In the genomic region with DNA sequence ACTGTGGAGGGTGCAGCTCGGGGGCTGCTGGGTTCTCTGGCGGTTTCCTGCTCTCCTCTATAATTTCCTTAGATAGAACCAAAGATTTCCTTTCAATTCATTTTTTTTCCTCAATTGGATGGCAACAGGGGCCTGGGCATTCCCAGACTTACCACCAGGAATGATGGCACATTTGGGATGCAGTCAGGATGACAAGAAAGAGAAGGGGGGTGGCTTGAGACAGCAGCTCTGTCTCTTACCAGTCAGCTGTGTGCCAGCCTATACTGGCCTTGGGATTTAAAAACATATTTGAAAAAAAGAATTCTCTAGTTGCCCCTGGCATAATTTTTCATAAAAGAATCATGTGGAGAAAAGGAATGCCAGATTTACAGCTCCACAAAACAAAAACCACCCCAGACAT, we compare ENCODE assay signal across 30 mouse cellular contexts.
DNase-seq lines count a peak whose midpoint lies in the region; ATAC-seq and TF ChIP-seq lines count a peak whose summit lies in the region.
"Had no signal": no experiment of that assay in that cellular context is flagged by ENCODE, and none has a peak within 500 bp of the region (broad histone marks: within the 10 kb centered on the region; RNA-seq: fewer than 3 reads in every experiment).

No protein-coding gene starts in this region.

- no peak for TF ChIP-seq EP300 in heart, adult 2 months (IDR thresholded peaks at IDR 0.05; ENCODE audit: insufficient read depth, low read depth, low read length)

- H3K79me2 ChIP-seq in heart, adult 2 months (replicated peaks; ENCODE audit: control insufficient read depth, insufficient read depth, low read length) = no peaks in the 10 kb centered on the region; the same call in 1 of the 2 replicates

- no peaks in the 10 kb centered on the region for H3K27me3 ChIP-seq in forebrain, embryonic 15.5 days
- no peaks in the 10 kb centered on the region for H3K27me3 ChIP-seq in forebrain, embryonic 11.5 days (ENCODE audit: control insufficient read depth, insufficient read depth, low read length)
- no peaks in the 10 kb centered on the region for H3K27me3 ChIP-seq in heart, adult 2 months (ENCODE audit: control insufficient read depth, insufficient read depth, low read length)
- H3K27me3 ChIP-seq: CH12.LX; embryonic facial prominence, embryonic 12.5 days; heart, embryonic 12.5 days; heart, embryonic 15.5 days; Patski had no signal

- no peak overlapping the region for H3K4me3 ChIP-seq in forebrain, embryonic 15.5 days
- no peak overlapping the region for H3K4me3 ChIP-seq in forebrain, embryonic 11.5 days (ENCODE audit: low read depth, low read length)
- no peak overlapping the region for H3K4me3 ChIP-seq in heart, adult 2 months
- H3K4me3 ChIP-seq in layer of hippocampus, adult 2 months = no peak overlapping the region
- H3K4me3 ChIP-seq: embryonic facial prominence, embryonic 12.5 days; erythroblast, embryonic 14.5 days; heart, embryonic 12.5 days; heart, embryonic 15.5 days had no signal

- no peak for ATAC-seq in forebrain, embryonic 15.5 days (replicated peaks)
- no peak for ATAC-seq in forebrain, embryonic 11.5 days (replicated peaks; ENCODE audit: low FRiP score)
- ATAC-seq: hindbrain, embryonic 16.5 days; inflammation-experienced regulatory T-cells, adult 6 months; intestine, embryonic 16.5 days; Patski had no signal

- 0 out of 2 replicates have a peak, but pooled peaks cover 4% of the 10 kb centered on the region for H3K36me3 ChIP-seq in forebrain, embryonic 15.5 days
- no peaks in the 10 kb centered on the region; the same call in 1 of the 2 replicates for H3K36me3 ChIP-seq in forebrain, embryonic 11.5 days (ENCODE audit: control insufficient read depth, insufficient read depth, low read length)
- H3K36me3 ChIP-seq in heart, adult 2 months (ENCODE audit: control insufficient read depth, insufficient read depth, low read length) = peaks cover 15% of the 10 kb centered on the region
- H3K36me3 ChIP-seq: G1E had no signal

- no peak for TF ChIP-seq CTCF in heart, adult 2 months (IDR thresholded peaks at IDR 0.05)
- TF ChIP-seq CTCF in layer of hippocampus, adult 2 months (conservative IDR thresholded peaks at IDR 0.05) = no peak

- no peak for TF ChIP-seq POLR2A in heart, adult 2 months (IDR thresholded peaks at IDR 0.05; ENCODE audit: insufficient read depth, low read depth, low read length)

- H3K9me3 ChIP-seq in forebrain, embryonic 15.5 days = no peaks in the 10 kb centered on the region
- H3K9me3 ChIP-seq in forebrain, embryonic 11.5 days (ENCODE audit: control insufficient read depth, low read length) = no peaks in the 10 kb centered on the region
- H3K9me3 ChIP-seq: embryonic facial prominence, embryonic 12.5 days; heart, embryonic 12.5 days; heart, embryonic 15.5 days had no signal

- WGBS in forebrain, embryonic 15.5 days = 71% methylated on average over 2 of the region's 2 CpGs
- WGBS in forebrain, embryonic 11.5 days = 88% methylated on average over 2 of the region's 2 CpGs
- 86% methylated on average over 2 of the region's 2 CpGs for WGBS in heart, adult 2 months

- H3K9ac ChIP-seq in forebrain, embryonic 15.5 days (replicated peaks) = no peak overlapping the region
- H3K9ac ChIP-seq in forebrain, embryonic 11.5 days (ENCODE audit: low read length) = no peak overlapping the region
- no peak overlapping the region for H3K9ac ChIP-seq in heart, adult 2 months (ENCODE audit: low read depth, low read length)
- H3K9ac ChIP-seq: embryonic facial prominence, embryonic 12.5 days; heart, embryonic 12.5 days; heart, embryonic 15.5 days had no signal

- peaks cover 30% of the 10 kb centered on the region for H3K4me1 ChIP-seq in forebrain, embryonic 15.5 days
- peaks cover 5% of the 10 kb centered on the region for H3K4me1 ChIP-seq in forebrain, embryonic 11.5 days (replicated peaks; ENCODE audit: control insufficient read depth, insufficient read depth, low read length)
- peaks cover 2% of the 10 kb centered on the region for H3K4me1 ChIP-seq in heart, adult 2 months (ENCODE audit: control insufficient read depth, insufficient read depth, low read length)
- H3K4me1 ChIP-seq: heart, embryonic 15.5 days had no signal

- no peak for DNase-seq in forebrain, embryonic 11.5 days (ENCODE audit: low spot score)
- DNase-seq in heart, adult 11 months = peak; percentile 42
- no peak for DNase-seq in heart, adult 2 months
- DNase-seq in layer of hippocampus, adult 2 months (ENCODE audit: low spot score in 2 of 2) = no peak
- no peak for DNase-seq in layer of hippocampus, adult 9-10 months (ENCODE audit: low spot score)
- DNase-seq in brain, adult 2 months (ENCODE audit: low read depth, low spot score) = peak; percentile 35
- no peak for DNase-seq in gastrocnemius, postnatal 25 days
- DNase-seq: adrenal gland, postnatal 10 days; adrenal gland, postnatal 36 days; B cell, adult 2 months; cerebellum, adult 11 months; cerebellum, adult 2 months; cerebellum, adult 9-11 months; cerebellum, postnatal 25 days; gastrocnemius, postnatal 36 days; heart, postnatal 10 days; heart, postnatal 36 days; kidney, adult 18-20 months; kidney, adult 9 months had no signal

- H3K4me2 ChIP-seq in forebrain, embryonic 15.5 days (replicated peaks) = no peak overlapping the region
- H3K4me2 ChIP-seq in forebrain, embryonic 11.5 days (ENCODE audit: low read depth, low read length, severe bottlenecking) = no peak overlapping the region
- H3K4me2 ChIP-seq: embryonic facial prominence, embryonic 12.5 days; heart, embryonic 12.5 days; heart, embryonic 15.5 days had no signal

- peak overlapping the region; percentile 60 for H3K27ac ChIP-seq in forebrain, embryonic 15.5 days (replicated peaks)
- no peak overlapping the region for H3K27ac ChIP-seq in forebrain, embryonic 11.5 days (ENCODE audit: low read depth, low read length)
- no peak overlapping the region for H3K27ac ChIP-seq in heart, adult 2 months
- peak overlapping the region; percentile 56; the same call in 1 of the 2 replicates for H3K27ac ChIP-seq in layer of hippocampus, adult 2 months
- H3K27ac ChIP-seq: embryonic facial prominence, embryonic 12.5 days; heart, embryonic 15.5 days had no signal

- intact Hi-C loops in heart, adult 2 months (cut with DNase I) = no loop called here

Comparison
In these comparisons a context has a peak if more than half of its experiments do, and no peak if none do; other contexts are left out.
1. H3K27ac ChIP-seq: peak in forebrain, embryonic 15.5 days (single experiment) and layer of hippocampus, adult 2 months (single experiment); none in forebrain, embryonic 11.5 days (single experiment) and heart, adult 2 months (single experiment).
2. DNase-seq: peak in heart, adult 11 months (single experiment) and brain, adult 2 months (single experiment); none in forebrain, embryonic 11.5 days (single experiment), heart, adult 2 months (0 of 2), layer of hippocampus, adult 2 months (0 of 2), layer of hippocampus, adult 9-10 months (single experiment) and gastrocnemius, postnatal 25 days (single experiment).